Mouse (Mus musculus): ENCODE measurements around the gene Npas3.

GRCm38 (mm10) chr12:54034666-54035346 lies 786.3 kb downstream of the Npas3 start:
- TF ChIP-seq CTCF (IDR thresholded peaks at IDR 0.05) (no peak), POLR2A (IDR thresholded peaks at IDR 0.05; ENCODE audit: insufficient read depth, low read depth, low read length) (no peak), EP300 (IDR thresholded peaks at IDR 0.05; ENCODE audit: insufficient read depth, low read depth, low read length) (no peak)

Data from heart, adult 2 months (tissue).